Mouse (Mus musculus): ENCODE data around the gene Ankrd40. TPM values are rescaled to one million over a fixed set of nuclear protein-coding genes. Genes with fewer than 3 reads are reported as not detected.

Ankrd40 gene
- polyA plus RNA-seq, 2 experiments, result 5.5 to 12.6 TPM

GRCm38 (mm10) chr11:94387756-94388155, 60.0 kb downstream of the Ankrd40 start:
- H3K27me3 ChIP-seq (ENCODE audit: control insufficient read depth, insufficient read depth, low read length), result no peaks in the 10 kb centered on the region; the same call in 1 of the 2 replicates
- 52% methylated on average over 4 of the region's 4 CpGs for WGBS (ENCODE audit: insufficient replicate concordance)
- no peak for TF ChIP-seq CTCF (IDR thresholded peaks at IDR 0.05; ENCODE audit: low read depth)
- TF ChIP-seq EP300 (IDR thresholded peaks at IDR 0.05; ENCODE audit: low read depth), result no peak
- no peak overlapping the region for H3K9ac ChIP-seq (replicated peaks)
- H3K4me3 ChIP-seq (ENCODE audit: insufficient read depth in 1 of 2, low read depth in 2 of 2, low read length in 2 of 2), result no peak overlapping the region
- no peaks in the 10 kb centered on the region for H3K9me3 ChIP-seq (ENCODE audit: control insufficient read depth, low read length)
- H3K27ac ChIP-seq, result no peak overlapping the region
- no peaks in the 10 kb centered on the region for H3K36me3 ChIP-seq (replicated peaks; ENCODE audit: control insufficient read depth, insufficient read depth, low read depth)
- H3K4me2 ChIP-seq (ENCODE audit: low read depth), result no peak overlapping the region
- no peak for DNase-seq (ENCODE audit: low read depth in 3 of 3, low spot score in 3 of 3)
- peaks cover 0 to 4% of the 10 kb centered on the region in 2 experiments; a peak in 1 of 4 replicates for H3K4me1 ChIP-seq (replicated peaks; ENCODE audit: control insufficient read depth in 2 of 2, insufficient read depth in 2 of 2, low read length in 1 of 2)
- ATAC-seq (ENCODE audit: insufficient read depth), result no peak

- H3K4me3 ChIP-seq (ENCODE audit: insufficient read depth in 1 of 2, low read depth in 2 of 2, low read length in 2 of 2), result no peak overlapping the region
- H3K4me1 ChIP-seq (replicated peaks; ENCODE audit: control insufficient read depth in 2 of 2, insufficient read depth in 2 of 2, low read length in 1 of 2), result peaks cover 0 to 4% of the 10 kb centered on the region in 2 experiments; a peak in 1 of 4 replicates
- peaks cover 2% of the 10 kb centered on the region; the same call in 1 of the 2 replicates for H3K27me3 ChIP-seq (ENCODE audit: control insufficient read depth, insufficient read depth, low read length)
- H3K4me2 ChIP-seq (ENCODE audit: low read depth), result no peak overlapping the region
- no peaks in the 10 kb centered on the region for H3K36me3 ChIP-seq (replicated peaks; ENCODE audit: control insufficient read depth, insufficient read depth, low read depth)
- no peak overlapping the region for H3K27ac ChIP-seq
- ATAC-seq (ENCODE audit: insufficient read depth) (no peak), DNase-seq (ENCODE audit: low read depth in 3 of 3, low spot score in 3 of 3) (no peak)
- no peak overlapping the region for H3K9ac ChIP-seq (replicated peaks)
- TF ChIP-seq CTCF (IDR thresholded peaks at IDR 0.05; ENCODE audit: low read depth) (no peak), EP300 (IDR thresholded peaks at IDR 0.05; ENCODE audit: low read depth) (no peak)
- no peaks in the 10 kb centered on the region for H3K9me3 ChIP-seq (ENCODE audit: control insufficient read depth, low read length)
- WGBS (ENCODE audit: insufficient replicate concordance), result 54% methylated on average over 4 of the region's 4 CpGs
These were observed 61.2 kb downstream of the Ankrd40 start for GRCm38 (mm10) chr11:94389021-94389420.

- Histone ChIP-seq H3K4me2 (ENCODE audit: low read depth) (no peak overlapping the region), H3K9me3 (ENCODE audit: control insufficient read depth, low read length) (no peaks in the 10 kb centered on the region), H3K4me1 (replicated peaks; ENCODE audit: control insufficient read depth in 2 of 2, insufficient read depth in 2 of 2, low read length in 1 of 2) (peaks cover 0 to 4% of the 10 kb centered on the region in 2 experiments; a peak in 1 of 4 replicates), H3K36me3 (replicated peaks; ENCODE audit: control insufficient read depth, insufficient read depth, low read depth) (no peaks in the 10 kb centered on the region), H3K4me3 (ENCODE audit: insufficient read depth in 1 of 2, low read depth in 2 of 2, low read length in 2 of 2) (no peak overlapping the region), H3K27ac (no peak overlapping the region), H3K27me3 (ENCODE audit: control insufficient read depth, insufficient read depth, low read length) (peaks cover 2% of the 10 kb centered on the region; the same call in 1 of the 2 replicates), H3K9ac (replicated peaks) (no peak overlapping the region)
- 50% methylated on average over 6 of the region's 6 CpGs for WGBS (ENCODE audit: insufficient replicate concordance)
- DNase-seq (ENCODE audit: low read depth in 3 of 3, low spot score in 3 of 3) (no peak), ATAC-seq (ENCODE audit: insufficient read depth) (no peak)
- no peak for TF ChIP-seq CTCF (IDR thresholded peaks at IDR 0.05; ENCODE audit: low read depth)
- TF ChIP-seq EP300 (IDR thresholded peaks at IDR 0.05; ENCODE audit: low read depth), result no peak
These were observed 62.1 kb downstream of the Ankrd40 start for GRCm38 (mm10) chr11:94389724-94390396.

GRCm38 (mm10) chr11:94390825-94391224, 63.0 kb downstream of the Ankrd40 start:
- no peak overlapping the region for H3K4me3 ChIP-seq (ENCODE audit: insufficient read depth in 1 of 2, low read depth in 2 of 2, low read length in 2 of 2)
- no peak for DNase-seq (ENCODE audit: low read depth in 3 of 3, low spot score in 3 of 3)
- no peak for TF ChIP-seq CTCF (IDR thresholded peaks at IDR 0.05; ENCODE audit: low read depth)
- no peaks in the 10 kb centered on the region for H3K9me3 ChIP-seq (ENCODE audit: control insufficient read depth, low read length)
- no peak overlapping the region for H3K4me2 ChIP-seq (ENCODE audit: low read depth)
- no peak overlapping the region for H3K9ac ChIP-seq (replicated peaks)
- 66% methylated on average over 6 of the region's 6 CpGs for WGBS (ENCODE audit: insufficient replicate concordance)
- H3K27ac ChIP-seq, result no peak overlapping the region
- H3K27me3 ChIP-seq (ENCODE audit: control insufficient read depth, insufficient read depth, low read length), result peaks cover 2% of the 10 kb centered on the region; the same call in 1 of the 2 replicates
- peaks cover 0 to 4% of the 10 kb centered on the region in 2 experiments; a peak in 1 of 4 replicates for H3K4me1 ChIP-seq (replicated peaks; ENCODE audit: control insufficient read depth in 2 of 2, insufficient read depth in 2 of 2, low read length in 1 of 2)
- H3K36me3 ChIP-seq (replicated peaks; ENCODE audit: control insufficient read depth, insufficient read depth, low read depth), result no peaks in the 10 kb centered on the region
- no peak for ATAC-seq (ENCODE audit: insufficient read depth)

Other genes starting within 250 kb of the Ankrd40 start
- 7.5 and 7.8 TPM in 2 replicates for gene Tob1, start 116.5 kb upstream of the Ankrd40 start, polyA plus RNA-seq (2012; rRNA removed)
- gene Tob1, start 116.5 kb upstream of the Ankrd40 start, polyA plus RNA-seq (2014; fragmentation: Nextera tagmentation; extraction: Ambion mirVana), result 8.3 and 9.1 TPM in 2 replicates
- gene Wfikkn2, start 82.0 kb upstream of the Ankrd40 start, polyA plus RNA-seq (2012; rRNA removed), result 0.12 and 0.23 TPM in 2 replicates
- gene Wfikkn2, start 82.0 kb upstream of the Ankrd40 start, polyA plus RNA-seq (2014; fragmentation: Nextera tagmentation; extraction: Ambion mirVana), result 0.05 and 0.17 TPM in 2 replicates
- not detected in 2 replicates for gene Gm21885, start 46.1 kb upstream of the Ankrd40 start, polyA plus RNA-seq (2012; rRNA removed)
- 0.32 TPM in 1 of 2 replicates, not detected in the other for gene Gm21885, start 46.1 kb upstream of the Ankrd40 start, polyA plus RNA-seq (2014; fragmentation: Nextera tagmentation; extraction: Ambion mirVana)
- 20.6 and 39.1 TPM in 2 replicates for gene Luc7l3, start 6.0 kb upstream of the Ankrd40 start, polyA plus RNA-seq (2012; rRNA removed)
- 33.7 and 38.7 TPM in 2 replicates for gene Luc7l3, start 6.0 kb upstream of the Ankrd40 start, polyA plus RNA-seq (2014; fragmentation: Nextera tagmentation; extraction: Ambion mirVana)
- 3.5 and 4.9 TPM in 2 replicates for gene Abcc3, start 65.0 kb downstream of the Ankrd40 start, polyA plus RNA-seq (2012; rRNA removed)
- 4.7 and 6.5 TPM in 2 replicates for gene Abcc3, start 65.0 kb downstream of the Ankrd40 start, polyA plus RNA-seq (2014; fragmentation: Nextera tagmentation; extraction: Ambion mirVana)
- 6.1 and 7.3 TPM in 2 replicates for gene Cacna1g, start 146.2 kb downstream of the Ankrd40 start, polyA plus RNA-seq (2012; rRNA removed)
- 0.89 and 3.1 TPM in 2 replicates for gene Cacna1g, start 146.2 kb downstream of the Ankrd40 start, polyA plus RNA-seq (2014; fragmentation: Nextera tagmentation; extraction: Ambion mirVana)
- gene Spata20, start 158.2 kb downstream of the Ankrd40 start, polyA plus RNA-seq (2012; rRNA removed), result not detected in 2 replicates
- gene Spata20, start 158.2 kb downstream of the Ankrd40 start, polyA plus RNA-seq (2014; fragmentation: Nextera tagmentation; extraction: Ambion mirVana), result not detected in 2 replicates
- gene Epn3, start 172.0 kb downstream of the Ankrd40 start, polyA plus RNA-seq (2012; rRNA removed), result 0.02 and 0.04 TPM in 2 replicates
- gene Epn3, start 172.0 kb downstream of the Ankrd40 start, polyA plus RNA-seq (2014; fragmentation: Nextera tagmentation; extraction: Ambion mirVana), result not detected in 2 replicates
- 0.03 and 0.09 TPM in 2 replicates for gene Mycbpap, start 193.7 kb downstream of the Ankrd40 start, polyA plus RNA-seq (2012; rRNA removed)
- not detected in 2 replicates for gene Mycbpap, start 193.7 kb downstream of the Ankrd40 start, polyA plus RNA-seq (2014; fragmentation: Nextera tagmentation; extraction: Ambion mirVana)
- gene Rsad1, start 221.3 kb downstream of the Ankrd40 start, polyA plus RNA-seq (2012; rRNA removed), result 1.2 and 1.4 TPM in 2 replicates
- gene Rsad1, start 221.3 kb downstream of the Ankrd40 start, polyA plus RNA-seq (2014; fragmentation: Nextera tagmentation; extraction: Ambion mirVana), result 0.51 and 0.72 TPM in 2 replicates
- 0.02 and 0.03 TPM in 2 replicates for gene Chad, start 237.0 kb downstream of the Ankrd40 start, polyA plus RNA-seq (2012; rRNA removed)
- 0.09 TPM in 1 of 2 replicates, not detected in the other for gene Chad, start 237.0 kb downstream of the Ankrd40 start, polyA plus RNA-seq (2014; fragmentation: Nextera tagmentation; extraction: Ambion mirVana)